Mouse (Mus musculus): Measurements from ENCODE around the gene Paqr5.

Paqr5 gene

DNA sequence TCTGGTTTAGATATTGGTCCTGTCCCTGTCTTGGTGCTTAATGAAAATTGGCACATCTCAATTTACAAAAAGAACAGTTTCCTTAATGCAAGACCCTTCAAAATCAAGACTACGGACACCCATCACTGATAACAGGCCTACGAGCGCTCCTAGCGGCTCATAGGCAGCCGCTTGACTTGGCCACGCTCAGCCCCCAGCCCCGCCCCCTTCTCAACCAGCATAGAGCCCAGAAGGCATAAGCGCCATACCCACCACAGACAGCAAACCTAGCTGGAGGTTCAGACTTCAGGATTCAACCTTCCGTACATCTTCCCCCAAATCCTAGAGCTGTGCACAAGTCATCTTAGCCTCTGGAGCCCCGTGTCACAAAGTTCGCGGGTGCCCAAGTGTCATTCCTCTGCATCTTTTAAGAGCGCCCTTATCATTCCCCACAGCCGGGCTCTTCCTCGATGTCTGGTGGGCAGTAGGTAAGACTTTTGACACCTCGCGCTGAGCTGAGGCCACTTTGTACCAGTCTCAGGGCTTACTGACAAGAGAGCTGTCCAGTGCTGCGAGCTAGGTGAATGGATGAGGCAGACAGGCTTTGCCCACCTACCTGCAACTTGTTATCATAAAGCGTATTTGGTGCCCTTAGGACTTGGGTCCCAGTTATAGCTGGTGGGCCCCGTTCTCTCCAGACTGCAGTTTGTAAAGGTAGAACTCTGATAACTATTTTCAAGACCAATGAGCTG, 116.0 kb downstream of the Paqr5 start:
- DNase-seq (ENCODE audit: low spot score in 2 of 2), result no peak

DNA sequence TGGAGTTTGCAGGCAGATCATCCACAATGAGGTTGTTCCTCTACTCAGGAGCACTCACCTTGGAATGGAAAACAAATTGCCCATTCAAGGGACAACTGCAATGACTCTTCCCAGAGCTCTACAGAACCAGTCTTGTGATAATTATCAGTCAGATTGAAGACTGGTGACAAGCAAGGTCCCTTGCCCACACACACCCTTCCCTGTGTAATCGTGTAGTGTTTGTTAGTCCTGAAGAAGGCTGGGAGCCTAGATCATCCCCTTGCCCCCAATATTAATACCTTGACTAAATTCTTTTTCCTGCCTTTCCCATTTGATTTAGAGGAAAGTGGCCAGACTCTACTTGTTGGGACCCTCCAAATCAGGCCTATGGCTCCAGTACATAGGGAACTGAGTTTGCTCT, 117.0 kb downstream of the Paqr5 start:
- DNase-seq (ENCODE audit: low spot score in 2 of 2), result no peak

DNA sequence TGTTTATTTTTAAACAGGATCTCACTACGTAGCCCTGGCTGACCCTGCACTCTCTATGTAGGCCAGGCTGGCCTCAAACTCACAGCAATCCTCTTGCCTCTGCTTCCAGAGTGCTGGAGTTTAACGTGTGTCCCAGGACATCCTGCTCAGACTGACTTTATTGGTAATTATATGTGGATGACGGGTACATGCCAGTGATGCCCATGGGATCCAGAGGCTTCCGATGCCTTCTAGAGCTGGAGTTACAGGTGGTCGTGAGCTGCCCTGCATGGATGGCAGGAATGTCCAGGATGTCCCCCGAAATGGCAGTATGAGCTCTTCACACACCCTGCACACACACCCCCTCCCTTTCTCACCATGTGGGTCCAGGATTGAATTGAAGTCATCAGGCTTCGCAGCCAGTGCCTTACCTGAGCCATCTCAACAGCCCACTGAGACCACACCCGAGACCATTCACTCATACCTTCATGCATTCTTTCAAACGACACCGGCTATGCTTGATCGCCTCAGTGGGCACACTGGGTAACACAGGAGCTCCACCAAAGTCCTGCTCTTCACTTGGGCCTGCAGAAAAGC, 117.7 kb downstream of the Paqr5 start:
- no peak for DNase-seq (ENCODE audit: low spot score in 2 of 2)

DNA sequence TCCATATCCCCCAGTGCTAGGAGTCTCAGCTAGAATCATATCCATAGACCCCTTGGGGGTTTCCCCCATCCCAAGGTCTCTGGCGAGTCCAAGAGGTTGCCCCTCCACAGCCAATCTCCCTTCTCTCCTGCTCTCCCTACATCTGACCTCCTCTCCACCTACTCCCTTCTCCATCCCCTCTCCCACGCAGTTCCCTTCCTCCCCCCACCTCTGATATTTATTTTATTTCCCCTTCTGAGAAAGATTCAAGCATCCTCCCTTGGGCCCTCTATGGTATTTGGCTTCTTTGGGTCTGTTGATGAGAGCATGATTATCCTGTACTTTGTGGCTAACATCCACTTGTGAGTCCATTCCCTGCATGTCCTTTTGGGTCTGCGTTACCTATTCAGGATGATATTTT, 118.3 kb downstream of the Paqr5 start:
- DNase-seq (ENCODE audit: low spot score in 2 of 2), result no peak

DNA sequence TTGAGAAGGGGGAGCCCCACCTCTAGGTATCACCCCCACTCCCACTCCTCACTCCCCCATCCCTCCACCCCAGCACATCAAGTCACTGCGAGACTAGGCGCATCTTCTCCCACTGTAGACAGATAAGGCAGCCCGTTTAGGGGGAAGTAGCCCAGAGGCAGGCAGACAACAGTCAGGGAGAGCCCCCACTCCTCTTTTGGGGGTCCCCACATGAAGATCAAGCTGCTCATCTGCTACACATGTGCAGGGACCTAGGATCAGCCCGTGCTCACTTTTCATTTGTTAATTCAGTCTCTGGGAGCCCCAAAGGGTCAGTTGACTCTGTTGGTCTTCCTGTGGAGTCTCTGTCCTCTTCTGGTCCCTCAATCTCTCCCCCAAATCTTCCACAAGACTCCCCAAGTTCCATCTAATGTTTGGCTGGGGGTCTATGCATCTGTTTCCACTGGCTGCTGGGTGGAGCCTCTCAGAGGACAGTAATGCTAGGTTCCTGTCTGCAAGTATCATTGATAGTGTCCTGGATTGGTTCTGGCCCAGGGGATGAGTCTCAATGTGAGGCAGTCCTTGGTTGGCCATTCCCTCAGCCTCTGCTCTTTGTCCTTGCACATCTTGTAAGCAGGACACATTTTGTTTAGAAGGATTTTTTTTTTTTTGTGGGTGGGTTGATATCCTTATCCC, 118.9 kb downstream of the Paqr5 start:
- DNase-seq (ENCODE audit: low spot score in 2 of 2), result no peak

DNA sequence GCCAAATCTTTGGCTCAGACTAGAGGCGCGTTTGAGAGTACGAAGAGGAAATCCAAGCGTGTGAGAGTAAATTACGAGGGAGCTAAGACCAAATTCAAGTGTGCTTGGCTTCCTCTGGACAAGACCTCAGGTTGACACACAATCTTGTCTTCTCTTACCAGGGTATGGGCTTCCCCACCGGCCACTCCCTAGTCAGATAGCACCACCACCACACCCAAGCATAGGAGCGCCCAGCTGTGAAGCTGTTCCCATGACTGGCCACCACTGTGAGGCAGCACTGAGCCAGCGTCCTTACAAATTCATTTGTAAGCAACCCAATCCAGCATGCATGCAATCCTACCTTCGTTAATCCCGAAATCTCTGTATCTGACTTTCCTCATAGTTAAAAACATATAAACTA, 119.7 kb downstream of the Paqr5 start:
- DNase-seq (ENCODE audit: low spot score in 2 of 2), result peak; percentile 14 to 39

DNA sequence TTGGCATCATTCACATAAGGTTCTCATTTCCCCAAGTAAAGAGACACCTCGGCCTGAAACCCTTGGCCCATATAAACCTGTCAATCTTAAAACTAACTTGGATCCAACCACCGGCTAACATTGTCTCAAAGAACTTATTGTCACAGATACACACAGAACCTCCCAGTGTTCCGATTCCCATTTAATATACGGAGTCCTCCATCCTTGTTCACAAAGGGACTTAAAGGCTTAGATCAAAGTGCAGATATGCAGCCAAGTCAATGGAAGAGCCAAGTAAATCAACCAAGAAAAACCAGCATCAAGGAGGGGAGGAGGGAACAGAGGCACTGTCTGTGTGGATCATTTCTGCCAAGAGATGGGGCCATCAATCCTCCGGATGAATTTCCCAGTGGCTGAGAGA, 121.1 kb downstream of the Paqr5 start:
- no peak for DNase-seq (ENCODE audit: low spot score in 2 of 2)

DNA sequence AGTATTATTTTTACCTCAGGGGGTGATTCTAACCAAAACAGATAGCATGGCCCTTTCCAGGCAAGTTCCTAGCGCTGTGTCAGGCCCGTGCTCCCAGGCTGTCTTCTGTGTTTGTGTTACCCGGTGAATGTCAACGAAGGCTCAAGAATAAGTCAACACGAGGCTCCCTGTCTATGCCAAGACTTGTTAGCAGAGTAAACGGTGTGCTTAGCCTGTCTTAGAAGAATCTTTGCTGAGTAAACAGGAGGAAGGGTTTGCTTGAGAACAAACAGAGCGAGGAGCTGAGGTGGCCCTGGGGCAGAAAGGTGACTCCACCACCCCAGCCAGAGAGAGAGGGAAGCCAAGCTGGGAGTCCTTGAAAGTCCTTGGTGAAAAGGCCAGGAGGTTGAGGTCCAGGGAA, 122.5 kb downstream of the Paqr5 start:
- DNase-seq (ENCODE audit: low spot score in 2 of 2), result no peak

Measured in right cerebral cortex, adult 2 months (tissue).